Mouse (Mus musculus) olfactory bulb, adult 2 months (tissue): Measurements from ENCODE around the gene Atp4b.

Source experiments
- CTCF ChIP-seq: fragments of 200-500 bp; IDR thresholded peaks from 2 replicates; pipeline ENCODE4 v1.5.1; 2012; ENCODE audit warnings: low read depth, mild to moderate bottlenecking, low read length, moderate library complexity; ENCODE audit not compliant: insufficient read depth
- POLR2A ChIP-seq: fragments of 200-500 bp; IDR thresholded peaks from 2 replicates; pipeline ENCODE4 v1.6.1; 2012; ENCODE audit warnings: mild to moderate bottlenecking, low read depth, low read length, moderate library complexity; ENCODE audit not compliant: insufficient read depth

DNA sequence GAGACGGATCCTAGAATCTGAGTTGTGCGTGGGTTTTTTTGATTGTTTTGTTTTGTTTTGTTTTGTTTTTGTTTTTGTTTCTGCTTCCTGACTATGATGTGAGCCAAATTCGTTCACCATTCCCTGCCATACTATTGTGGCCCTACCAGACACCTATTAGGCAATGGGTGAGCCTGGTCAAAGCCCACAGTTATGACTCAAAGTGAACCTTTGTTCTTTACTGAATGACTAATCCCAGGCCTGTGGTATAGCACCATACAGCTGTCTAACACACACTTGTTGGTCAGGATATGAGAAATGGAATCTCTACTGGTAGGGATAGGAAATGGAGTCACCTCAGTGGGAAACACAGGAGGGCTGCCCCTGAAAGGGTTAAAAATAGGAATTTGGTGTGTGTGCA, 14.1 kb downstream of the Atp4b start:
- no peak for TF ChIP-seq POLR2A
- TF ChIP-seq CTCF = no peak
